Mouse (Mus musculus): Measurements from ENCODE around the gene Azin2. TPM values are rescaled to one million over a fixed set of nuclear protein-coding genes. Genes with fewer than 3 reads are reported as not detected.

Azin2 gene
- total RNA-seq, 2 experiments from 2014 or later = 27.7 to 31.0 TPM

Other genes with a start within 250 kb of the Azin2 start
- gene A3galt2, start 207.1 kb downstream of the Azin2 start, total RNA-seq (2021) = under 1 TPM; 0.45 to 0.64 TPM
- 10 to 100 TPM; 37.8 to 38.5 TPM for gene Zfp362, start 156.4 kb downstream of the Azin2 start, total RNA-seq (2021)
- 10 to 100 TPM; 26.2 TPM for gene Trim62, start 78.9 kb downstream of the Azin2 start, total RNA-seq (2021)
- 10 to 100 TPM; 32.3 to 34.3 TPM for gene Ak2, start 29.5 kb upstream of the Azin2 start, total RNA-seq (2021)
- 10 to 100 TPM; 64.5 to 68.8 TPM for gene Rnf19b, start 95.8 kb upstream of the Azin2 start, total RNA-seq (2021)
- not detected for gene Tmem54, start 143.1 kb upstream of the Azin2 start, total RNA-seq (2021)
- 100 to 1,000 TPM; 910 to 956 TPM for gene Hpca, start 159.6 kb upstream of the Azin2 start, total RNA-seq (2021)
- 10 to 100 TPM; 41.4 to 42.9 TPM for gene Fndc5, start 174.6 kb upstream of the Azin2 start, total RNA-seq (2021)
- gene S100pbp, start 227.3 kb upstream of the Azin2 start, total RNA-seq (2021) = 10 to 100 TPM; 36.8 to 37.0 TPM
- 100 to 1,000 TPM in 1 of 2 experiments, 10 to 100 TPM in 1; 99.0 to 109 TPM for gene Yars, start 227.3 kb upstream of the Azin2 start, total RNA-seq (2021)

Measured in layer of hippocampus, postnatal 10 days (tissue).